Mouse (Mus musculus) testis, postnatal 14 days (tissue): Measurements from ENCODE around the gene Gatad1.
"Not testable (repeated sequence)": the region's sequence is repeated elsewhere in the genome, so short reads cannot be mapped to it uniquely, and the experiment has no call there.

Source experiments
- DNase-seq: peaks from one replicate; pipeline ENCODE4 v3.0.0; 2021; ENCODE audit warnings: low spot score

The Gatad1 gene

DNA sequence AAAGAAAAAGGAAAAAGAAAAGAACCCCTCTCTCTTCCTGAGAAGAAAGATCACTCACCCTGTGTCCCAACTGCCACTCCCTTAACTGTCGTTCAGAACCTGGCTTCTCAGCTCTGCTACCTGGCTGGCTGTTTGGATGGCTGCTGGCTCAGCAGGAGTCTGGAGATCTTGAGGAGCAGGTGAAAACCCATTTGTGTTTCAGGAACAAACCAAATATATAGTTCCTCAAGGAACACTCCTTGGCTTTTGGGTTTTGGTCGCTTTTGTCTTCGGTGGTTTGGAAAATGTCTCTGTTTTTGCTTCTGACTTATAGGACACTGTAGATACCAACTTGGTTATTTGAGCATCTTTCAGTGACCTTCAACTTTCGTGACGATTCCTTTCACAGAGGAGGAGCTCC is at the start of gene Gatad1:
Gene Gatad1, minus strand, starts transcription at position 101 of the 400 bp plus-strand sequence.
- no peak for DNase-seq

- DNase-seq = no peak
Observed at GRCm38 (mm10) chr5:3702180-3702579, 45.2 kb upstream of the Gatad1 start.

- no peak for DNase-seq
Observed at GRCm38 (mm10) chr5:3700025-3700424, 43.0 kb upstream of the Gatad1 start.

- no peak for DNase-seq
Observed at GRCm38 (mm10) chr5:3696031-3696430, 39.0 kb upstream of the Gatad1 start.

GRCm38 (mm10) chr5:3695191-3695590 is 38.2 kb upstream of the Gatad1 start:
- DNase-seq = no peak

DNA sequence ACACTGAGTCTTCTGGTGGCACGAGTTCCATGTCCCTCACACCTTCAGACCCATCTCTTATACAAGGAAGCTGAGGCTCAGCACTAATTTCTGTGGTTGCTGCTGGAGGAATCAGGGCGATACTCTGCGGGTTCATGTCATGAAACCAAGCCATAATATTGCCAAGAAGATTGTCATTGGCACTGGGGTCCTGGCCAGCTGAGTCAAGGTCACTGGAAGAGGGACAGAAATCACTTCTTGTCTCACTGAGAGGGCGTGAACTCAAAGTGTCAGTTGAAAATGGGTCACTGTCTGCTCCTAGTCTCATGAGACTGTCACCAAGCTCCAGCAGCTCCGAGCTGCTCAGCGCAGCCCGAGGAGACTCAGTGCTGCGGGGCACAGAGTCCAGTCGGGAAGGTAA is 36.0 kb upstream of the Gatad1 start:
- no peak for DNase-seq

DNA sequence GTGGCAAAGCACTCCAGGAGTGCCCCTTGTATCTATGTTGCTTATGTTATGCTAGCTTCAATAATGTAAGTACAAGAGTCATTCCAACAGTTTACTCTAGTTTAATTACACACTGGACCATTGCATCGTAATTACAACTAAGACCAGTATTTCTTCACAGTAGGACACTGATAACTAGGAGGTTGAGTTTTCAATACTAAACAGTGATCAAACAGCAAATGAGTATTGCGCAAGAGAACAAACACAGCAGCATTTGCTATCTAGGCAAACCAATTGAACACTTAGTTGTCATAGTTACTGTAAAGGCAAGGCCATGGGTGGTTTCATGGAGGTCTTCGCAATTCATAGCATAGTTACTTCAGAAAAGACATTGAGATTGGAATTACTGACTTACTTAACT is 34.3 kb upstream of the Gatad1 start:
- no peak for DNase-seq

DNA sequence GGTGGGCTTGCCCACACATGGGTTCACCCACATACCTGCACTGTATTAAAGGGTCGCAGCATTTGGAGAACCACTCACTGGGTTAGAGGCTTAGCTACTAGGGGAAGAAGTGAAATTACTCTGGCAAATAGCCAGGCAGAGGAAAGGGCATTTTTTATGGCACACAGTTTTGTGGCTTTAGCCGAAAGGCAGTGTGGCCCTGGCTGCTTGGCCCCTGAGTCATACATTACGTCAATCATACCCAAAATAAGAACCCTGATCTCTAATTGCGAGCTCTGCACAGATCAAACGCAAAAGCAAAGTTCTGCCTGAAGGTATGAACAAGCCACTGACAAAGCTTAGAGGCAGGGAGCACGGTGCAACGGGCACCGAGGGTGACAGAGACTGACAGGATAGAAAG is 31.3 kb upstream of the Gatad1 start:
- DNase-seq = no peak

DNA sequence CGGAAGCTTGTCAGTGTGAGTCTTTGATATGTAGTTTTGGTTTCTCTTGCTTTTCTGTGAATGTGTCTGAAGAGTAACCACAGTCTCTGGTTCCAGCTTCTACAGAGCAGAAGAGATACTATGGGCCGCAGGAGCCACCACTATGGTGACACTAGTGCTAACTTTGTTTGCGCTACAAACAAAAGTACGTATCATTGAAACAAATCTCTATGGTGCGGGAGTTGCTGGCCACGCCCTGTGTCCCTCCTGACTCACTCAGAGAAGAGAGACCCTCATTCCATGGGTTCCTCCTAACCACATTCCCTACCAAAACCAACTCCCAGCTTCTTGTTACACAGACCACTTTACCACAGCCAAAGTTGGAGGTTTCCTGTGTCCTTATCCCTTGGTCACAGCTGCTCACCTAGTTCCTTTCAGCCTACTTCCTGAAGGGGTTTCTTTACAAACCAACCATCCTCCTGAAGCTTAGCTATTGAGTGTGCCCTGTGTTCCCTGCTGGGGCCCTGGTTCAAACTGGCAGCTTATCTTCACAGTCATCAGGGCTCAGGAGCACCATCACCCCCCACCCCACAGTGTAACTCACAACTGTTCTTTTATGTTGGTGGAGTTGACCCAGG is 13.1 kb upstream of the Gatad1 start:
- no peak for DNase-seq

DNA sequence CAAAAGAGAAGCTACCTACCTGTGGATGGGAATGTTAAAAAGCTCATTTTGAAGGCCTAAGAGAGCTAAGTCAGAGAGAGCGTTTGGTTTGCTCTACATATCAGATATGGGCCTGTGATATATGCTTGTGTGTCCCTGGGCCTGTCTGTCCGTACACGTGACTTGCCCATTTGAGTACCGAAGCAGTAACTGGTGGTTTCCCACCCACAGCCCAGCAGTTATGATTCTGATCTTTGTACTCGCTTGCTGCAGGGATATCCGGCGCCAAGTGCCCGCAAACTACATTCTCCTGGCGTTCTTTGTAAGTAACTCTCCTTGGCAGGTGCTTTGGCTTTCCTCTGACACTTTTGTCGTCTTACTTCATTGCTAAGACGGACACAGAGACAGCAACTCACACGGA is 9.6 kb upstream of the Gatad1 start:
- DNase-seq = no peak

- DNase-seq = no peak
Observed at GRCm38 (mm10) chr5:3665225-3665624, 8.2 kb upstream of the Gatad1 start.

DNA sequence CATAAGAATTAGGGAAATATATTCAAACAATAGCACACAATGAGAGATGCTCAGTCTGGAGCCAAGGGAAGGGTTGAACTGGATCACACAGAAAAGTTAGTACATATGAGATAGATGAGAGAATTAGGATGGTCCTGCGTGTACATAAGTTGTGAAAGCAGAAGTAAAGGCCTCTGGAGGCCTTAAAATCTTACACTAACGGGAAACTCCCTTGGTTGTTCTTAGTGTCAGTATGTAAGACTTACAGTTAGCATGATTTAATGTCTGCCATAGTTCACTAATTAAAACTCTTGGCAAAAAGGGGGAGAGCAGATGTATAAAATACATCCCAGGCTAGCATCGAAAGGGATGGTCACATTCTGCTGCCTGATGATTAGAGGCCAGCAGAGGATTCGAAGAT is 3.2 kb downstream of the Gatad1 start:
- DNase-seq = no peak

GRCm38 (mm10) chr5:3652903-3653575 is 3.9 kb downstream of the Gatad1 start:
- DNase-seq = not testable (repeated sequence)

DNA sequence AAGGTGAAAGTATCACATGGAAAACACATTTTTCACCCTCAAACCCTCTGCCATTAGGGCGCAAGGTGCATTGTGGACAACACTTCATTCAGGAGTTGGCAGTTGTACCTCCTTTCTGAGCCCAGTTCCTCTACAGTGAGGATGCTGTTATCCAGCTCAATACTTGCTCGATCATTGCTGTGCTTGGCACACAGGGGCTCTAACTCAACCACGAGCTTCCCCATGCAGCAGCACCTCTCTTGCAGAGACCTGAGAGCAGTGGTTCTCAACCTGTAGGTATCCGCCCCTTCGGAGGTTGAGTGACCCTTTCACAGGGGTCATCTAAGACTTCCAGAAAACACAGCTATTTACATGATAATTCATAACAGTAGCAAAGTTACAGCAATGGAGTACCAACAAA is 5.4 kb downstream of the Gatad1 start:
- DNase-seq = no peak

DNA sequence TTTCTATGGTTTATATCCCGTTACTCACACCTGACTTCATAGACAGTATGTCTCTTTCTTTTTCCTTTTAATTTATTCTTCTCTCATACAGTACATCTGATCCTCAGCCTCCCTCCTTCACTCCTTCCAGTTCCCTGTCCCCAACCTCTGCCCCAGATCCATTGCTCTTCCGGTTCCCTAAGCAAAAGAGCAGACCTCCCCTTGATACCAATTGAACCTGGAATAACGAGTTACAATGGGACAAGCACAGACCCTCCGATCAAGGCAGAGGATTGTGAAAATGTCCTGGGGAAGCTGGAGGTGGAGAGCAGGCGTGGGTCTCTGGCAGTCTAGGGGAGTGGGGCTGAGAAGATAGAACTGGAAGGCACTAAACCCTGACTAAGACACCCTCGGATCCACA is 6.1 kb downstream of the Gatad1 start, which contains the start of gene Tmbim7:
Gene Tmbim7, plus strand, starts transcription at position 301 of the 400 bp plus-strand sequence.
- no peak for DNase-seq

DNA sequence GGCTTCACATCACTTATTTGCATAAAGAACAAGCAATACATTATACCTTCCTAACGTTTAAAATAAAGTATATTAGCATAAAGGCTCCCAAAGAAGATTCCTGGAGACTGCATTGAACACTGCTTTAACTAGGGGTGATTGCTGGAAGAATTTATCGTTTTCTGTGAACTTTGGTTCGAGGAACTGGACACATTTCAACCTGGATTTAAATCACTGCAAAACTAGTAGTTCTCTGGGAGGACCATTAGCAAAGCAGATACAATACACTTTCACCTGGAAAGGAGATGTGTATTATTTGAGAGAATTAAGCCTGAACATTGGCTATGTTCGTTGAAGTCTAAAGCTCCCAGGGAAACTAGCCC is 8.2 kb downstream of the Gatad1 start:
- no peak for DNase-seq

- DNase-seq = no peak
Observed at GRCm38 (mm10) chr5:3648206-3648848, 8.7 kb downstream of the Gatad1 start.

GRCm38 (mm10) chr5:3647708-3648121 is 9.3 kb downstream of the Gatad1 start:
- peak; percentile 93 for DNase-seq

GRCm38 (mm10) chr5:3646991-3647707 is 9.8 kb downstream of the Gatad1 start:
- DNase-seq = peak; percentile 53

- no peak for DNase-seq
Observed at GRCm38 (mm10) chr5:3646539-3646938, 10.4 kb downstream of the Gatad1 start.

- no peak for DNase-seq
Observed at GRCm38 (mm10) chr5:3645326-3645725, 11.7 kb downstream of the Gatad1 start.

GRCm38 (mm10) chr5:3644621-3645020 is 12.4 kb downstream of the Gatad1 start:
- no peak for DNase-seq

- DNase-seq = no peak
Observed at GRCm38 (mm10) chr5:3635286-3635685, 21.7 kb downstream of the Gatad1 start.
